Mouse (Mus musculus): ENCODE data around the gene Rpn2.

DNA sequence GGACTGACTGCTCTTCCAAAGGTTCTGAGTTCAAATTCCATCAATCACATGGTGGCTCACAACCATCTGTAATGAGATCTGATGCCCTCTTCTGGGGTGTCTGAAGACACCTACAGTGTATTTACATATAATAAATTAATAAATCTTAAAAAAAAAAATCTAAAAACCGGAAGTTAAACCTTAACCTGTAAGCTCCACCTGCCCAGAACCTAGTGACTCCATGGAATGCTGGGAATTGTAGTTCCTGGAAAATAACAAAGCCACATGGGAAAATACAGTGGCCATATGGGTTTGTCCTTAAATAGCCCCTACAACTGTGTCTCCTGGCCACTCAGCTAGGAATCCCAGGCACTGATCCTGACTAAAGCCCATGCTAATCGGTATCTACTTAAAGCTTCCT is 33.2 kb upstream of the Rpn2 start:
- TF ChIP-seq HCFC1 (IDR thresholded peaks at IDR 0.05; ENCODE audit: borderline replicate concordance, insufficient read depth, low read length): peak; percentile 87
- no peak for TF ChIP-seq ZC3H11A (IDR thresholded peaks at IDR 0.05; ENCODE audit: borderline replicate concordance, low read depth, low read length)
